Mouse (Mus musculus) bone marrow macrophage, adult 2 months (primary cell): ENCODE results near the gene Prkrip1.

Source experiments
- CTCF ChIP-seq: IDR thresholded peaks from 2 replicates; pipeline ENCODE4 v1.5.1; 2012; ENCODE audit warnings: low read depth, mild to moderate bottlenecking, low read length, moderate library complexity
- POLR2A ChIP-seq: IDR thresholded peaks from 2 replicates; pipeline ENCODE4 v1.6.1; 2012; ENCODE audit warnings: mild to moderate bottlenecking, low read depth, low read length, borderline replicate concordance

- TF ChIP-seq CTCF (no peak), POLR2A (no peak)
These were observed 6.9 kb downstream of the Prkrip1 start for GRCm38 (mm10) chr5:136191870-136192269.
